Mouse (Mus musculus) heart, embryonic 12.5 days (tissue): ENCODE data around the gene Serbp1. TPM values are rescaled to one million over a fixed set of nuclear protein-coding genes. Genes with fewer than 3 reads are reported as not detected.
A peak's percentile ranks its signal among the peaks of the same experiment; 100 is the strongest.

Source experiments
- ATAC-seq: fragments of 200-750 bp; cut with Nextera tagmentation; 2 replicates; pipeline ENCODE4 v1.8.0; 2017; ENCODE audit warnings: moderate TSS enrichment, moderate library complexity; ENCODE audit not compliant: insufficient number of reproducible peaks, low FRiP score
- H3K27ac ChIP-seq: fragments of 300-500 bp; sonication (generic); 2 replicates; pipeline ENCODE4 v1.5.1; 2016; ENCODE audit warnings: mild to moderate bottlenecking, moderate library complexity; ENCODE audit not compliant: poor library complexity, severe bottlenecking
- H3K27me3 ChIP-seq: fragments of 300-500 bp; sonication (generic); replicated peaks from 2 replicates; pipeline ENCODE4 v1.6.1; 2016; ENCODE audit warnings: mild to moderate bottlenecking, moderate library complexity
- H3K36me3 ChIP-seq: fragments of 300-500 bp; sonication (generic); 2 replicates; pipeline ENCODE4 v1.6.1; 2016; ENCODE audit warnings: mild to moderate bottlenecking, moderate library complexity
- H3K4me1 ChIP-seq: fragments of 300-500 bp; sonication (generic); replicated peaks from 2 replicates; pipeline ENCODE4 v1.6.1; 2016; ENCODE audit warnings: mild to moderate bottlenecking
- H3K4me2 ChIP-seq: fragments of 300-500 bp; sonication (generic); 2 replicates; pipeline ENCODE4 v1.6.1; 2016; ENCODE audit warnings: mild to moderate bottlenecking, moderate library complexity
- H3K4me3 ChIP-seq: fragments of 300-500 bp; sonication (generic); 2 replicates; pipeline ENCODE4 v1.5.1; 2016; ENCODE audit warnings: mild to moderate bottlenecking
- H3K9ac ChIP-seq: fragments of 300-500 bp; sonication (generic); 2 replicates; pipeline ENCODE4 v1.6.1; 2016; ENCODE audit warnings: mild to moderate bottlenecking, moderate library complexity
- H3K9me3 ChIP-seq: fragments of 300-500 bp; sonication (generic); replicated peaks from 2 replicates; pipeline ENCODE4 v1.6.1; 2016; ENCODE audit warnings: mild to moderate bottlenecking, moderate library complexity
- WGBS: fragments of 180-500 bp; shearing (Covaris S2); methylation state at CpG from one replicate; pipeline ENCODE4 v1.1.7; 2016; 5-methylcytosine and 5-hydroxymethylcytosine counted together
- polyA plus RNA-seq: library from polyadenylated mRNA; unstranded; fragments of >200 nt; fragmentation: Nextera tagmentation; extraction: Ambion mirVana; gene quantifications from 2 replicates; pipeline ENCODE4 v1.2.1, GENCODE M21; 2016

Serbp1 gene
- polyA plus RNA-seq, 1 experiment from 2014 or later: 405 TPM

DNA sequence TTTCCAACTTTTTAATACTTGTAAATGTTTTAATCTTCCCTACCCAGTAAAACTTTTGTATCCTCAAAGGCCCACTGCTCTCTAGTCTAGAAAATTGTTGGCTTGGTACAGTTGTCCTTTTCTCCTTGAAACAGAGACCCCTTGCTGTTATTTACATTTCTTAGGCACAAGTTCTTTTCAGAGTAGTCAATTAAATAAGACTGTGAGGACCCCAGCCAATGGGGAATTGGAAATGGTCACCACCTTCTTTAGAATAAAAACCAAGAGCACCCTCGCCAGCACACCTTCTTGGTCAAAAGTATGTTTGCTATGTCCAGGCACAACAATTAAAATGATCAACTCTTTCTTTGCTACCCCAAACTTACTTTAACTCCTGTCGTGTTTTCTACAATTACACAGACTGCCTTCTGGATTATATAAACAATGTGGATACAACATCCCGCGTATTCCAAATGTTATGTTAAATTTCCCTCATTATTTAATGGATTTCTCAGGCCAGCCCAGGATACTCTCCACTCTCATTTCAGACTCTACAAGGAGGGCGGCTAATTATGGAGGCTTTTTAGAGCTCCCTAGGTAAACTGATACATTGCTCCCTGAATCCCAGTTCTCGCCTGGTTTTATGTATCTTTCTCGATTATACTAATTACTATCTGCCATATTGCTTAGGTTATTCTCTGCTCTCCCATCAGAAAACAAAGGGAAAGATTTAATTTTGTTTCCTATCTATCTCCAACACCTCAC, 1.3 kb upstream of the Serbp1 start:
- Histone ChIP-seq H3K4me3 (no peak overlapping the region), H3K9ac (no peak overlapping the region), H3K4me1 (no peaks in the 10 kb centered on the region), H3K27ac (no peak overlapping the region), H3K9me3 (no peaks in the 10 kb centered on the region), H3K27me3 (no peaks in the 10 kb centered on the region), H3K36me3 (no peaks in the 10 kb centered on the region), H3K4me2 (no peak overlapping the region)
- ATAC-seq: no peak
- 78% methylated on average over 7 of the region's 7 CpGs for WGBS

DNA sequence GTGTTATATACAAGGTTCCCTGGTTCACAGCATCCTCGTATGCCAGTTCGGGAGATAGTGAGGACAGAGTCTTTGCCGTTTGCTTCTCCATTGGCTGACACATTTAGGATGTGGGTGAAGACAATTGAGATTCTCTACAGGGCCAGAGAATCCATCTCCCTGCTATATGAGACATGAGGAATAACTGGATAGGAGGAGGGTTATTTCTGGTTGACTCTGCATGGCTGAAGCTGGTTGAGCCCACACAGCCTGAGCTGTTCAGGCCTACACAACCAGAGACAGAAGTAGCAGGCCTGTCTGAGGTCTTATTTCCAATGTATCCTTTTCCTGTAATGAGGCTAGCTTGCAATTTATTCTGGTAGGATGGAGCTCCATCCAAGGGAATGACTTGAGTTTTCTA, 3.3 kb downstream of the Serbp1 start:
- no peak overlapping the region for H3K4me2 ChIP-seq
- WGBS: 86% methylated on average over 3 of the region's 3 CpGs
- no peaks in the 10 kb centered on the region for H3K27me3 ChIP-seq
- H3K27ac ChIP-seq: no peak overlapping the region
- no peaks in the 10 kb centered on the region for H3K9me3 ChIP-seq
- H3K4me3 ChIP-seq: no peak overlapping the region
- ATAC-seq: no peak
- H3K9ac ChIP-seq: no peak overlapping the region
- H3K36me3 ChIP-seq: no peaks in the 10 kb centered on the region
- H3K4me1 ChIP-seq: no peaks in the 10 kb centered on the region

DNA sequence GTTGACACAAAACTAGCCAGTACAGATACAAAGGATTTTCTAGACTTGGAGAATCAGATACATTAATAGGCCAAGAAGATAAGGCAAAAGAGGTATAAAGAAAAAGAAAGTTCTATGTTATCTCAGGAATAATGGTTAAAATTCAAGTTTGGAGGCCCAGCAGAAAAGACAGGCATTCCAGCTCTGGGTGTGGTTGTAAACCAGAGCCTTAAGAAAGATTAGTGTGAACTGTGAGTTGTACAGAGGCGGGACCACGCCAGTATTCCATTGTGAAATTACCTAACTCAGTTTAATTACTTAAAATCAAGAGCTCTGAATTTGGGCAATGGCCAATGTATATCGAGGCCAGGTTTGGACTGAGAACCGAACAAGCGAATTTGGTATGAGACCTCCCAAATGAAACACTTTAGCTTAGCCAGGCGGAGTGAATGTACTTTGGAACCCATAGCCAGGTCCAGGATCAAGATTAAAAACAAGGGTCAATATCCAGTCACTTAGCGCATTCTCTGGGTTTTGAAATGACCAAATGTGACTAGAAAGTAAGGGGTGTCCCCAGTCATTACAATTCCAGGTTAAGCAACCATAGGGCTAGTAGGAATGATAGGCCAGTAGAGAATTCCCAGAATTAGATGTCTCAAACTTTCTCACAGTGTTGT, 5.9 kb downstream of the Serbp1 start:
- no peak for ATAC-seq
- no peak overlapping the region for H3K27ac ChIP-seq

DNA sequence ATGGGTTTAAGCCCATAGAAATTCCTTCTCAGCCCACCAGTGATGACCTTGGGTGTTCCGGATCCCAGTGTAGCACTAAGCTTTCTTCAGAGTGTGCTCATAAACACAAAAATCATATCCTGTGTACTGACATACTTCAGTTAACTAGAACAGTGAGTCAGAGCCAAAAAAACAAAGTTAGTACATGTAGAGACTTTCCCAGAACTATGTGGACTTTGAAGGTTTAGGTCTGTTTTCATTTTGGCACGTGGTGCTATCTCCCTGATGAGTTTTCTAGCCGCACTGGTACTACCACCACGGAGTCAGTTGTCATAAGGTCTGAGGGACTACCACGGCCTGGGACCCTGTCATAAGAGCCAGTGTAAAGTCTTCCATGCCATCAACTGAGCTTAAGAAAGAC, 6.5 kb downstream of the Serbp1 start:
- Histone ChIP-seq H3K27ac (no peak overlapping the region), H3K4me3 (no peak overlapping the region), H3K4me2 (no peak overlapping the region), H3K9ac (no peak overlapping the region), H3K4me1 (no peaks in the 10 kb centered on the region), H3K27me3 (no peaks in the 10 kb centered on the region), H3K36me3 (no peaks in the 10 kb centered on the region), H3K9me3 (no peaks in the 10 kb centered on the region)
- 82% methylated on average over 5 of the region's 5 CpGs for WGBS
- ATAC-seq: no peak

More for the DNA sequence above, 5.9 kb downstream of the Serbp1 start:
- Histone ChIP-seq H3K4me3 (no peak overlapping the region), H3K9ac (no peak overlapping the region), H3K36me3 (no peaks in the 10 kb centered on the region), H3K4me1 (no peaks in the 10 kb centered on the region), H3K9me3 (no peaks in the 10 kb centered on the region), H3K27me3 (no peaks in the 10 kb centered on the region), H3K4me2 (no peak overlapping the region)
- WGBS: 88% methylated on average over 7 of the region's 7 CpGs

DNA sequence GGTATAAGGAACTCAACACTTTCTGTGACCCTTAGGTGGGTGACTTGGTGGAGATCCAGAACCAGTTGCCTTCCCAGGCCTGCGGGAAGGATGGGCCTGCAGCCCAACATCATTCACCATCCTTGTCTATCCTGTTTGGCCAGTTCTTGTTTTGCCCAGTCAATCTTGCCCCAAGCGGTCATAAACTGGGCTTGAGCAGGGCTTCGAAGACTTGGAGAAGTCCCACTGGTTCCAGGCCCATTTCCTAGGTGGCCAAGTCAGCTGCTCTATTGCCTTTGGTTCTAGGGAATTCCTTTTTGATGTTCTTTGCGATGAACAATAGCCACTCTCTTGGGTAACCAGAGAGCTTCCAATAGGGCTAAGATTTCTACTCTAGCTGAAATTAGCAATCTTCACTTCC, 13.1 kb downstream of the Serbp1 start:
- Histone ChIP-seq H3K27ac (no peak overlapping the region), H3K4me2 (no peak overlapping the region), H3K4me3 (no peak overlapping the region), H3K27me3 (no peaks in the 10 kb centered on the region), H3K9me3 (no peaks in the 10 kb centered on the region), H3K9ac (no peak overlapping the region), H3K36me3 (no peaks in the 10 kb centered on the region), H3K4me1 (no peaks in the 10 kb centered on the region)
- ATAC-seq: no peak
- WGBS: 82% methylated on average over 4 of the region's 4 CpGs

GRCm38 (mm10) chr6:67264935-67265334, 27.0 kb downstream of the Serbp1 start:
- Histone ChIP-seq H3K4me2 (no peak overlapping the region), H3K9ac (no peak overlapping the region), H3K9me3 (no peaks in the 10 kb centered on the region), H3K4me3 (no peak overlapping the region), H3K27me3 (no peaks in the 10 kb centered on the region), H3K27ac (no peak overlapping the region), H3K4me1 (no peaks in the 10 kb centered on the region; the same call in 1 of the 2 replicates), H3K36me3 (no peaks in the 10 kb centered on the region)
- WGBS: 53% methylated on average over 7 of the region's 7 CpGs
- ATAC-seq: no peak

- no peaks in the 10 kb centered on the region for H3K9me3 ChIP-seq
- H3K4me1 ChIP-seq: no peaks in the 10 kb centered on the region; the same call in 1 of the 2 replicates
- peak overlapping the region; percentile 83 for H3K4me3 ChIP-seq
- H3K9ac ChIP-seq: peak overlapping the region; percentile 80
- peak; percentile 77 for ATAC-seq
- under 1% methylated on average over 23 of the region's 23 CpGs for WGBS
- no peaks in the 10 kb centered on the region for H3K36me3 ChIP-seq
- H3K27me3 ChIP-seq: no peaks in the 10 kb centered on the region
- H3K4me2 ChIP-seq: peak overlapping the region; percentile 69
- peak overlapping the region; percentile 82 for H3K27ac ChIP-seq
Observed at GRCm38 (mm10) chr6:67266159-67266657, 28.2 kb downstream of the Serbp1 start.

GRCm38 (mm10) chr6:67266664-67267407, 28.9 kb downstream of the Serbp1 start:
- peak; percentile 100 for ATAC-seq
- H3K4me2 ChIP-seq: peak overlapping the region; percentile 69
- H3K4me1 ChIP-seq: no peaks in the 10 kb centered on the region; the same call in 1 of the 2 replicates
- peak overlapping the region; percentile 99 for H3K9ac ChIP-seq
- no peaks in the 10 kb centered on the region for H3K27me3 ChIP-seq
- H3K9me3 ChIP-seq: no peaks in the 10 kb centered on the region
- peak overlapping the region; percentile 83 for H3K4me3 ChIP-seq
- H3K36me3 ChIP-seq: peaks cover 5% of the 10 kb centered on the region; the same call in 1 of the 2 replicates
- H3K27ac ChIP-seq: peak overlapping the region; percentile 82
- under 1% methylated on average over 68 of the region's 68 CpGs for WGBS

GRCm38 (mm10) chr6:67267408-67268244, 29.6 kb downstream of the Serbp1 start:
- ATAC-seq: peak; percentile 34
- under 1% methylated on average over 51 of the region's 65 CpGs for WGBS

DNA sequence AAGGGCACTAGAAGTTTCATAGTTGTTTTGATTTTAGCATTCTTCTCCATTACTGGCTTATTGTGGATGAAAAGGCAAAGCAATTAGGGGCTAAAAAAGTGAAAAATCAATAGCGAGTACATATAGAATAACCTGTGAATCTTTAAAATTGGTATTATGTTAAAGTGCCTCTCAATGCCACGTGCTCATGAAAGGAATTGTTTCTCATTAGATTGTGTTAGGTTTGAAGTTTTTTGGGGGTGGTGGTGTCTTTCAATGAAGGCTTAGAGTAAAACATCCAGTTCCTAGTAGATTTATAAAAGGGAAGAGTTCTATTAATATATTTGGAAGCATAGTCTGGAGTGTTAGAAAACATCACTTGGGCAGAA, 30.3 kb downstream of the Serbp1 start:
- Histone ChIP-seq H3K27ac (no peak overlapping the region), H3K4me3 (peak overlapping the region; percentile 83), H3K4me1 (no peaks in the 10 kb centered on the region; the same call in 1 of the 2 replicates), H3K27me3 (no peaks in the 10 kb centered on the region), H3K9me3 (no peaks in the 10 kb centered on the region), H3K9ac (peak overlapping the region; percentile 99), H3K36me3 (peaks cover 12% of the 10 kb centered on the region), H3K4me2 (peak overlapping the region; percentile 66)
- WGBS: 0% methylated on average over 2 of the region's 2 CpGs
- no peak for ATAC-seq

More at GRCm38 (mm10) chr6:67267408-67268244, 29.6 kb downstream of the Serbp1 start:
- peaks cover 8% of the 10 kb centered on the region for H3K36me3 ChIP-seq
- peak overlapping the region; percentile 66 for H3K4me2 ChIP-seq
- H3K27ac ChIP-seq: peak overlapping the region; percentile 82
- peak overlapping the region; percentile 83 for H3K4me3 ChIP-seq
- no peaks in the 10 kb centered on the region for H3K9me3 ChIP-seq
- H3K9ac ChIP-seq: peak overlapping the region; percentile 99
- H3K27me3 ChIP-seq: no peaks in the 10 kb centered on the region
- H3K4me1 ChIP-seq: no peaks in the 10 kb centered on the region; the same call in 1 of the 2 replicates
